Mouse (Mus musculus) stomach, embryonic 16.5 days (tissue): Measurements from ENCODE around the gene Suox. TPM values are rescaled to one million over a fixed set of nuclear protein-coding genes. Genes with fewer than 3 reads are reported as not detected.

ENCODE experiments used
- ATAC-seq: fragments of 200-750 bp; cut with Nextera tagmentation; 2 replicates; pipeline ENCODE4 v1.8.0; 2017; ENCODE audit warnings: moderate number of reproducible peaks, moderate TSS enrichment; ENCODE audit not compliant: insufficient read depth, low FRiP score
- H3K27ac ChIP-seq: fragments of 300-500 bp; sonication (generic); 2 replicates; pipeline ENCODE4 v1.5.1; 2014; ENCODE audit warnings: low read length
- H3K27me3 ChIP-seq: fragments of 300-500 bp; sonication (generic); 2 replicates; pipeline ENCODE4 v1.6.1; 2014; ENCODE audit warnings: low read length, control low read depth, mixed read lengths; ENCODE audit not compliant: control insufficient read depth, insufficient read depth
- H3K36me3 ChIP-seq: fragments of 300-500 bp; sonication (generic); 2 replicates; pipeline ENCODE4 v1.6.1; 2014; ENCODE audit warnings: low read length; ENCODE audit not compliant: control insufficient read depth, insufficient read depth
- H3K4me1 ChIP-seq: fragments of 300-500 bp; sonication (generic); 2 replicates; pipeline ENCODE4 v1.6.1; 2014; ENCODE audit warnings: low read length, control low read depth, mixed read lengths; ENCODE audit not compliant: control insufficient read depth, insufficient read depth
- H3K4me2 ChIP-seq: fragments of 300-500 bp; sonication (generic); 2 replicates; pipeline ENCODE4 v1.6.1; 2014; ENCODE audit warnings: low read depth, low read length, mixed read lengths
- H3K4me3 ChIP-seq: fragments of 300-500 bp; sonication (generic); replicated peaks from 2 replicates; pipeline ENCODE4 v1.5.1; 2014; ENCODE audit warnings: mild to moderate bottlenecking, low read length
- H3K9ac ChIP-seq: fragments of 300-500 bp; sonication (generic); 2 replicates; pipeline ENCODE4 v1.6.1; 2014; ENCODE audit warnings: low read length
- H3K9me3 ChIP-seq: fragments of 300-500 bp; sonication (generic); replicated peaks from 2 replicates; pipeline ENCODE4 v1.6.1; 2016; ENCODE audit warnings: low read length, control low read depth; ENCODE audit not compliant: control insufficient read depth
- WGBS: fragments of 180-500 bp; shearing (Covaris S2); extraction: QIAGEN DNeasy Blood & Tissue Kit; methylation state at CpG from one replicate; pipeline ENCODE4 v1.1.7; 2014; 5-methylcytosine and 5-hydroxymethylcytosine counted together
- polyA plus RNA-seq: library from polyadenylated mRNA; unstranded; fragments of >200 nt; fragmentation: Nextera tagmentation; extraction: Ambion mirVana; gene quantifications from 2 replicates; pipeline ENCODE4 v1.2.1, GENCODE M21; 2015

Suox gene
- polyA plus RNA-seq, 1 experiment from 2014 or later: 17.7 TPM

DNA sequence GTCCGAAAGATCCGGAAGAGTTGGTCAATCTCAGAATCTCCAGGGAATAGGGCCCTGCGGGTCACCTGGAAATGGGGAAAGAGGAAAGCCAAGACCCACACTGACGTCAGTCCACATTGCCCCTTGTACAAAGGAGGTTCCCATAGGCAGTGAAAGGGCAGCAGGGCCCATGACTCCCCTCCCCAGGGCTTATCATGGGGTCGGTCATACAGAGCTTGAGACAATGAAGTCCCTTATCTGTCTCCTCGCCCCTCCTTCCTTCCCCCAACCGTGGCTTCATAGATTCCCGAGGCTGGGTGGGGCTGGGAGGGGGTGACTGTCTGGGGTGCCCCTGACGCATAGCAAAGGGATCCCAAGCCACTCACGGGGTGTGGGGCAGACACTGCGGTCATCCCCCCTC lies 25.7 kb upstream of the Suox start:
- no peak overlapping the region for H3K4me3 ChIP-seq
- no peaks in the 10 kb centered on the region for H3K9me3 ChIP-seq
- H3K27me3 ChIP-seq: no peaks in the 10 kb centered on the region
- H3K27ac ChIP-seq: no peak overlapping the region
- H3K36me3 ChIP-seq: peaks cover 15% of the 10 kb centered on the region
- H3K4me1 ChIP-seq: peaks cover 27% of the 10 kb centered on the region
- H3K4me2 ChIP-seq: no peak overlapping the region
- 70% methylated on average over 11 of the region's 11 CpGs for WGBS
- H3K9ac ChIP-seq: no peak overlapping the region
- ATAC-seq: no peak

DNA sequence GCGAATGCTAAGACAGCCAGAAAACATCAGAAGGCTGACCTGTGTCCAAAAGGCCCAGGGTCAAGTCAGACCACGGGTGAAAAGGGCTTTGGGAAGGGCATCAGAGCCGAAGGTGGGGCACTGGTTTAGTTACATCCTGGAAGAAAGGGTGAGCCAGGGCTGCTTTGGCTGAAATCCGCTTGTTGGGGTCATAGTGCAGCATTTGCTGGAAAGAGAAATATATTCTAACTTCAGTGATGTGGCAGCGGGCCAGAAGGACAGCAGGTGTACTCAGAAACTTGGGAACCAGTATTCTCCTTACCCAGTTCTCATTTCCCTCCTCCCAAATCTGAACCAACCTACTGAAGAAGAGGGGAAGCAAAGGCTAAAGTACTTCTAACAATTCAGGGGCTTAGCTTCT lies 25.1 kb upstream of the Suox start:
- no peak overlapping the region for H3K4me2 ChIP-seq
- H3K4me1 ChIP-seq: peaks cover 30% of the 10 kb centered on the region
- peaks cover 15% of the 10 kb centered on the region for H3K36me3 ChIP-seq
- H3K4me3 ChIP-seq: no peak overlapping the region
- no peak for ATAC-seq
- H3K27ac ChIP-seq: no peak overlapping the region
- H3K27me3 ChIP-seq: no peaks in the 10 kb centered on the region
- 81% methylated on average over 5 of the region's 5 CpGs for WGBS
- H3K9ac ChIP-seq: no peak overlapping the region
- H3K9me3 ChIP-seq: no peaks in the 10 kb centered on the region

DNA sequence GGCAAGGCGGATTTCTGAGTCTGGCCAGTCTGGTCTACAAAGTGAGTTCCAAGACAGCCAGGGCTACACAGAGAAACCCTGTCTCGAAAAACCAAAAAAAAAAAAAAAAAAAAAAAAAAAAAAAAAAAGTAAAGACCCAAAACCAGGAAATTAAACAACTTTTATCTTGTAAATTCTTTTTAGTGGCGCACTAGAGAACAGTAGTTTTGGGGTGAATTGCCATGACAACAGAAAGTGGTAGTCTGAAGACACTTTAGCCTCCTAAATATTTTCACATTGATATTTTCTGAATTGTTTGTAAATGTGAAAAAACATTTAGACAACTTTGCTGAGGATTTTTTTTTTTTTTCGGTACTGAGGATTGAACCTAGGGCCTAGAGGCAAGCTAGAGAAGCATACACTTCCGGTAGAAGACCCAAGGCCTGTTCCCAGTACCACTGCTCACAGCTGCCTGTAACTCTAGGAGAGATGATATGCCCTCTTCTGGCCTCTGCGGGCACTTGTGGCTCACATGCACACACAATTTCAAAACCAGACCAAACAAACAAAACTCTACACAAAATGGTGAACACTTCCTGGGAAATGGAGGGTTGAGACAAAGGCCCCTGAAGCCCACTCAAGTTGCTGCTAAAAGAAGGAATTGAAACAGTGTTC lies 23.3 kb upstream of the Suox start:
- H3K4me1 ChIP-seq: peaks cover 20% of the 10 kb centered on the region
- no peaks in the 10 kb centered on the region for H3K9me3 ChIP-seq
- WGBS: 83% methylated on average over 6 of the region's 6 CpGs
- H3K4me3 ChIP-seq: no peak overlapping the region; the same call in 1 of the 2 replicates
- H3K36me3 ChIP-seq: peaks cover 15% of the 10 kb centered on the region
- no peak for ATAC-seq
- no peak overlapping the region for H3K4me2 ChIP-seq
- no peaks in the 10 kb centered on the region for H3K27me3 ChIP-seq
- peak overlapping the region; percentile 74; the same call in 1 of the 2 replicates for H3K27ac ChIP-seq
- no peak overlapping the region; the same call in 1 of the 2 replicates for H3K9ac ChIP-seq

DNA sequence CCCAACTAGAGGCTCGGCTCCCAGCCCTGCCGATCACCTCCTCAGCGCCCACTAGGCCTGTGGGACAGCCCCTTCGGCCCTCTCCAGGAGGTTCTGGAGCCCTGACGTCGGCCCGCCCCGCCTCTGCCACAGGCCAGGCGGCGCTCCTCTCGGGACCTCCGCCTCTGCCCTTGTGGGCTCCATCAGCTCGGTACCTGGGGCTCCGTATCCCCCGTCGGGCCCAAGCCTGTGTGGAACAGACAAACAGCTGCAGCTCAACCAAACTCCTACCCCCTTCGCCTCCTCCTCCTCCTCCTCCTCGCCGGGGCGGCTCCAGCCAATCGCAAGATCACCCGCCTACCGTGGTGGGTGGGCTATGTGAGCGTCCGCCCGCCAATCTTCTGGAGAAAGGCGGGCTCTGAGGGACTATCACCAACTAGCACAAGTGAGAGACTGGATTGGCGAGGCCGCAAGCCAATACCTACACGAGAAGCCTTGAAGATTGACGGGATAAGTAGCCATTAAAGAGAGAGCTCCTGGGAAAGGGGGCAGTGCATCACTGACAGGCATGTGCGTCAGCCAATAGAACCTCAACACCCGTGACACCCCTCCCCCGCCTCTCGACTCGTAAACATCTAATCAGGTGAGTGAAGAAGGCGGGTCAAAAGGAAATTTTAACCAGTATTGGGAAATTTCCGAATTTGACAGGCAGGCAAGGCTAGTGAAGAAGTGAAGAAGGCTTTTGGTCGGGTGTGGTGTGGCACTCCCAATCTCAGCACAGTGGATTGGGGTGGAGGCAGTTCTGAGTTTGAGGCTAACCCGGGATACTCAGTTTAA lies 22.3 kb upstream of the Suox start, which contains the start of gene Rab5b:
Gene Rab5b, minus strand, starts transcription at position 273 of the 816 bp plus-strand sequence.
- H3K36me3 ChIP-seq: peaks cover 13% of the 10 kb centered on the region
- peak within 1 kb of the TSS; percentile 91 for H3K4me3 ChIP-seq
- peak within 1 kb of the TSS; percentile 99 for H3K27ac ChIP-seq
- peak; percentile 98 for ATAC-seq
- H3K9me3 ChIP-seq: no peaks in the 10 kb centered on the region
- H3K4me2 ChIP-seq: peak within 1 kb of the TSS; percentile 73
- H3K4me1 ChIP-seq: peaks cover 20% of the 10 kb centered on the region
- peak within 1 kb of the TSS; percentile 92 for H3K9ac ChIP-seq
- H3K27me3 ChIP-seq: no peaks in the 10 kb centered on the region
- WGBS: under 1% methylated on average over 40 of the region's 40 CpGs

DNA sequence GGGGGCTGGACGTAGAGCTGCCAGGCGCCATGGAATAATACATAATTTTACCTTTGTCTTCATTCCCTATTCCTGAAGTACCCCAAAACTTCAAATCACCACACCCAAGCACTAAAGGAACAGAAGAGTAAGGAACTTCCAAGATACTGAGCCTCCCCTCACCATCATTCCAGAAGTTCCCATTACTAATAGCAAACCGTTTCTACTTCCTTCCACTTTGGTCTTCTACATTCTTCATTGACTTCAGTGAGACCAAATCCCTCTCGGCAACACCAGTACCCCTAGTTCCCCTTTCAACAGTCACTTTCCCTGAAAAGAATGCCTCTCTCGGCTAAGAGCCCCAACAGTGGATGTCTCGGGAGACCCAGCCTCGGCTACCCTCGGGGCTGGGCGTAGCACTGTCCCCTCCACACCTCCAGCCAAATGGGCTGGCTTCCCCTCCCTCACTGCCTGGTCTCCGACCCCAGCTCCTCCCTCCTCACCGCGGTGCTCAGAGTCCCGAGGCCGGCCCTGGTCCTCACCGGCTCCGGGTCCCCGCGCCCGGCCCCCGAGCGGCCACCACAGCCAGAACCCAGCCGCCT lies 21.6 kb upstream of the Suox start:
- Histone ChIP-seq H3K27ac (peak overlapping the region; percentile 99), H3K27me3 (no peaks in the 10 kb centered on the region), H3K9ac (peak overlapping the region; percentile 92), H3K4me1 (peaks cover 24% of the 10 kb centered on the region), H3K36me3 (peaks cover 7% of the 10 kb centered on the region; the same call in 1 of the 2 replicates), H3K4me3 (peak overlapping the region; percentile 91), H3K4me2 (peak overlapping the region; percentile 73), H3K9me3 (no peaks in the 10 kb centered on the region)
- ATAC-seq: no peak
- WGBS: 2% methylated on average over 21 of the region's 22 CpGs

DNA sequence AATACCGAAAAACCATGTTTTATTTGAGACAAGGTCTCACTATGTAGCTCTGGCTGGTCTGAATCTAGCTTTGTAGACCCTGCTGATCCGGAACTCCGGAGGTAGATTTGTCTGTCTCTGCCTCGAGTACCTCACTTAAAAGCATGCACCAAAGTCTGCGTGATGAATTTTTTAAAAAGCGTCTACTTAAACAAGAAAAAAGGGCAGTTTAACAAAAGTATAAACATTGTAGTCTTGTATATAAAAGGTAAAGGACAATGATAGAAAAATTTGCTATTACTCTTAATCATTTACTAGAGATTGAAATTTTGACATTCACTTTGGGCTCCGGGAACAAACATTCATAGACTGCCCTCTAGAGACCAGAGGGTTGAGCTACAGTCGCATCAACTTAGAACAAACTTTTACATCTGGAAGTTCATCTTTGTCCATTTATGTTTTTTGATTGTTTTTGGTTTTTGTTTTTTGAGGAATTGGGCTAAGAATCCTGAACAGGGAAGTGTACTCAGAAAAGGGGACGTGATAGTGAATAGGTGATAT lies 666 bp upstream of the Suox start:
- WGBS: 2% methylated on average over 9 of the region's 9 CpGs
- Histone ChIP-seq H3K4me1 (peaks cover 9% of the 10 kb centered on the region; the same call in 1 of the 2 replicates), H3K4me3 (peak overlapping the region; percentile 76), H3K4me2 (peak overlapping the region; percentile 90), H3K36me3 (no peaks in the 10 kb centered on the region), H3K9ac (peak overlapping the region; percentile 74), H3K27ac (peak overlapping the region; percentile 71), H3K9me3 (no peaks in the 10 kb centered on the region), H3K27me3 (no peaks in the 10 kb centered on the region)
- no peak for ATAC-seq

DNA sequence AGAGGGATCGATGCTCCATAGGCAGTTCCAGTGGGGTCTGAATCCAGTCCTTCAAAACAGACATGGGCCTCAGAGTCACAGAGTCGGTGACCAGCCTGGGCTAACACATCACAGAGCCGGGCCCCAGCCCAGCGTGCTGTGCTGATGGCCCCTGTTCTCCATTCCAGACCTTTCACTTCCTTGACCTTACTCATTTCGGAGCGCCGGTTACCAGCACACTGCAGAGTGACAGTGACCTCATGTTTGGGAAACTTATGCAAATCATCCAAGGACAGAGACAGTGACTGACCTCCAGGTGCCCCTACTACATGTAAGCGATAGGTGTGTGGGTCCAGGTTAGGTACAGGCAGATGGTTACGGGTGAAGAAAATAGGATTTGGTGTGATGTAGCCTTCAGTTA lies 2.7 kb downstream of the Suox start:
- Histone ChIP-seq H3K4me3 (no peak overlapping the region), H3K9ac (no peak overlapping the region), H3K4me2 (no peak overlapping the region), H3K4me1 (peaks cover 9% of the 10 kb centered on the region; the same call in 1 of the 2 replicates), H3K27ac (no peak overlapping the region), H3K27me3 (no peaks in the 10 kb centered on the region), H3K9me3 (no peaks in the 10 kb centered on the region), H3K36me3 (no peaks in the 10 kb centered on the region)
- ATAC-seq: no peak
- 90% methylated on average over 9 of the region's 9 CpGs for WGBS

DNA sequence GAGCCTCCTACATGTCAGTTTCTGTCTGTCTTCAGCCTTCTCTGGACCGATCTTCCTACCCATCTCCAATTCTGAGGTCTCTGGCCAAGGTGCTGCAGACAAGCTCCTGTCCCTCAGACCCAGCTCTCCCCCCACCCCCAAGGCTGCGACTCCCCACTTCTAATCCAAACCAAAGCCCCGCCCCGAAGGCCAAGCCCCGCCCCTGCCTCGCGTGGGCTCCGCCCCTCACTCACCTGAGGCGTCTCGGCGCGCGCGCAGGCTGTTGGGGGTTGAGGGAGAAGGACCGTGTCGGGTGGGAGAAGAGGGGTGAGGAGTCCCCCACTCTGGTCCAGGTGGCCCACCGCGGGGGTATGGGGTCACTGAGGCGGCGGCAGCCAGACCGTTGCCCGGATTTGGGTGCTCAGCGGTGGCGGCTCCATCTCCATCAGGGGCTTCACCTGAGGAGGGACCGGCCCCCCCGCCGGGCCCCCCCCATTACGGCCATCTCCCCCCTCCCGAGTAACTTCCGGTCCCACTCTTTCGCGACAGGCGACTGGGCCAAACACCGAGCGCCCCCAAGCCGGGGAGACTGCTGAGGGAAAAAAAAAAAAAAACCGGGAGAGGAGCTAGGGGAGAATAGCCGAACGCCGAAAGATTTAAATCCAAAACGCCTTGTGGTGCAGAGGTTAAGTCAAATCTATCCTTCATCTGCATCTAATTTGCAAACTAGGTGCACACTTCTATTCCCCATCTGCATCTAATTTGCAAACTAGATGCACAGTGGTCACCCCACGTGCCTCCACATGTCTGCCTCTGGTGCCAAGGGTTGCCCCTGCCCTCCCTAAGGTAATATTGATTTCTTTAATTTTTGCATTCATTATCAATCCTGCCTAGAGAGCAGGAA lies 4.8 kb downstream of the Suox start:
- peak; percentile 42; the same call in 1 of the 2 replicates for ATAC-seq
- H3K27ac ChIP-seq: peak overlapping the region; percentile 10; the same call in 1 of the 2 replicates
- no peaks in the 10 kb centered on the region for H3K27me3 ChIP-seq
- 1% methylated on average over 42 of the region's 42 CpGs for WGBS
- peaks cover 9% of the 10 kb centered on the region; the same call in 1 of the 2 replicates for H3K4me1 ChIP-seq
- peak overlapping the region; percentile 59 for H3K4me2 ChIP-seq
- H3K36me3 ChIP-seq: no peaks in the 10 kb centered on the region
- H3K9ac ChIP-seq: peak overlapping the region; percentile 70
- H3K9me3 ChIP-seq: no peaks in the 10 kb centered on the region
- peak overlapping the region; percentile 55 for H3K4me3 ChIP-seq
